Mouse (Mus musculus) megakaryocyte progenitor cell, adult 5-6 weeks (primary cell): Measurements from ENCODE around the gene Zic1. TPM values are rescaled to one million over a fixed set of nuclear protein-coding genes. Genes with fewer than 3 reads are reported as not detected.

Source experiments
- ATAC-seq: replicated peaks from 2 replicates; pipeline ENCODE4 v1.8.0; 2016; ENCODE audit warnings: mild to moderate bottlenecking, moderate TSS enrichment, inconsistent platforms; ENCODE audit not compliant: poor library complexity
- total RNA-seq, 2 experiments: library from RNA; stranded (forward) in 1 of 2; stranded (reverse) in 1 of 2; fragments of 157-497, 149-512 nt in 1 of 2; fragments of 200-1000 nt in 1 of 2; gene quantifications; 2 replicates each; pipeline versions ENCODE4 v1.2.3 to v1.2.4; 2015 to 2017

Zic1 gene
- total RNA-seq, 2 experiments from 2014 or later: not detected

DNA sequence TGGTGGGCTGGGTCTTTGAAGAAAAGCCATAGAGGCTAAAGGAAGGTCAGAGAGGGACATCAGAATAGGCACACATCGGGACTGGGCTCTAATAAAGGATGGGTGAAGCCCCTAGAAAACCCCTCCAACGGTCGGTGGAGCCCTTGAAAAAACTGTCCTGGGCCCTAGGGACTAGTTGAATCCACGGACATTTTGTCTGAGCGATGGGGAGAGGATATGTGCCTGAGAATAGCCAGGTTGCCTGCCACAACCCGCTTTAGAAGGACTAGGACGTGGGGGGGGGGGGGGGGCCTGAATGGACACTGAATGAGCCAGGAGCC, 10.4 kb downstream of the Zic1 start:
- ATAC-seq: no peak

DNA sequence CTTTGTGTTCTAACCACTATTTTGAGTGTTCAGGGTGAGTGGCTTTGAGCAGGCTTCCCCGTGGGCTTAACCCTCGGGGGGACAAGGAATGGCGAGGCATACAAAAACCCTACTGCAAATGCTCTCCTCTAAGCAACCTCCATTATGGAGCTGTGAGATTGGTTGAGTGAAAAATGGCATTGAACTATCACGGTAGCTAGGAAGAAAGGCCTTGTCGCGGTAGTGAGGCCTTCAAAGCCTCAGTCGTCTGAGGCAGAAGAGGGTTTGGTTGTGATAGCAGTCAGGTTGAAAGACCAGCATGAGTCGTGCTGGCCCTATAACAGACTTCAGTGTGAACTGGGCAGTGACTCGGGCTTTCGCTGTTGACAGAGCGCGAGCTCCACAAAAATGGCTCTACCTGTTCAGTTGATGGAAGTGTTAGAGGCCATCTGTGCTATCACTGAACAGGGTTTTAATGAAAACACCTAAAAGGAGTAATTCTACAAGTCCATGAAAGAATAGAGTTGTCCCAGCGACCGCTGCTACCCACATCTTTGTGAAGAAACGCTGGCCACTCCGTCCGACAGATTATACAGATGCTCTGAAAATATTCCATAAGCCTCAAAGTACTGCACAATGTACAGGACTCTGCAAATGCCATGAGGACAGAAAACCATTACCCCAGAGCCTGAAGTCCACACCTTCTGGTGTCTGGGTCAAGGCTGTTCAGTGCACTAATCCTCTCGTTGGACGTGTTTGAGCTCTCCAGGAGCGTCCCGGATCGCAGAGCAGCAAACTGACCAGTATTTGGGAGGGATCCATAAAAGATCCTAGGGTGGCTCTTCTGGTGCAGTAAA, 11.0 kb downstream of the Zic1 start:
- no peak for ATAC-seq

DNA sequence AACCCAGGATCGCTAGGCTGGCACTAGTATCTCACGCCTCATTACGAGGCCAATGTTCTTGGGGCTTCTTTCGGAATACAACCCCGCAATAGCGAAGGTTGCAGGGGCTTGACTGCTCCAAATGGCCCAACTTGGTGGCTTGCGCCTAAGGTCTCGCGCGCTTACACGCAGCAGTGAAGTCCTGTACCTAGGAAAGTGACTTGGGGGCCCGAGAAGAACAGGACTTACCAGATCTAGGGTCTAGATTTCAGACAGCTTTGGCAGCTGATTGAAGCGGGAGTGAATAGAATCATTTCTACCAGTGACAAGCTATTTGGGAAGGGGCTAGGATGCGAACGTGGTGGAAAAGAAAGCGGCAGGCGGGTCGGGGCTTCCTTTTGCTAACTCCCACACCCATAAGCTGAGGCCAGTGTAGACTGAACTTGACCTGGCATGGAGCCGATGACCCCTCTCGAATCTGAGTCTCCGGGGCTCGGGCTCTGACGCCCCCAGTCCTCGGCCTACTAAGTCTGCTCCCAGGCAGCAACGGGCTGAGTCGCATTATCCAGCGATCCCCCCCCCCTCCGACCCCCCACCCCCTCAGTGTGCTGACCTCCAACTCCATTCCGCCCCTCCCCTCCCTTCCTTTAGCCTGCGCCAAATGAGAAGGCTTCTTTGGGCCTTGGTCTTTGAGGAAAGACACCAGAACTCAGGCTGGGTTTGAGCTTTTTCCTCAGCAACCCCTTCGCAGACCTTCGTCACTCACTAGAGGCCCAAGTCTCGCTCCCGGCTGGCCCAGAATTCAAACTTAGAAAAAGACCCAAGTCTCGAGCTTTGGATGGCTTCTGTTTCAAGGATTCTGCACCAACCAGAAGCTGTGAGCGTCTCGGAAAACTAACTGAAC, 11.8 kb downstream of the Zic1 start:
- no peak for ATAC-seq

DNA sequence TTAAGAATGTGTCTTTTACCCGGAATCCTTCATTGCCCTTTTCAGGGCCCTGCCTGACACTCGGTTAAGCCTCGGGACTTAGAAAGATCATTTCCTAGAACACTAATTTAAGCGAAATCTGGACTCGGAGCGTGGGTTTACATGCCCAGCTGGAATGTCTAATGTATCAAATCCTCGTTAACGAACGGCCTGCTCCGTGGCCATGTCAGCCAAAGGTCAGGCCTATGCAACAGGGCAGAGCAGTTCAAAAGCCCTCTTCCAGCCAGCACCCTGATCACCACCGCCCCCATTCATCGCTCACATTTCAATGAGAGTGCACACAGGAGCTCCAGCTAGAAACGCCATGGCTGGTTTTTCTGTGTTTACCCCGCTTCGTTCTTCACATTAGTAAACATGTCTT, 12.8 kb downstream of the Zic1 start:
- ATAC-seq: no peak

DNA sequence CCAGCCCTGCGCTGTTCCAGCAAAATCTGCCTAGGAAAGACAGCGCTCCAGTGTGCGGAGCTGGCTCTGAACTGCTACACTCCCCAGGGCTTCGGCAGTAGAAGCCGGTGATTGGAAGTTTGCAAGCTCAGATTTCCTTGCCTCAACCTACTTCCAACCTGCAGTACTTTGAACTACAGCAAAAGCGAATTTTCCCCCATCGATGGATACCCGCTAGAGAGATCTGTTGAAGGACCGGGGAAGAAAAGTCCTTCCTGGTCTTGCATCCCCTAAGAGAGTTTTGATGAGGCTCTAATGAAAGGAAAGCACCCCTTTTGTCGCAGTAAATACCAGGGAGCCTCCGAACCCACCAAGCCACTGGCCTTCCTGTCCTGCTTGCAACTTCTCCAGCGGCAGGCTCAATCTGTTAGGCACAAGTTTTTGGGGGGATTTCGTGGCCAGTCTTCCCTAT, 13.6 kb downstream of the Zic1 start:
- no peak for ATAC-seq

DNA sequence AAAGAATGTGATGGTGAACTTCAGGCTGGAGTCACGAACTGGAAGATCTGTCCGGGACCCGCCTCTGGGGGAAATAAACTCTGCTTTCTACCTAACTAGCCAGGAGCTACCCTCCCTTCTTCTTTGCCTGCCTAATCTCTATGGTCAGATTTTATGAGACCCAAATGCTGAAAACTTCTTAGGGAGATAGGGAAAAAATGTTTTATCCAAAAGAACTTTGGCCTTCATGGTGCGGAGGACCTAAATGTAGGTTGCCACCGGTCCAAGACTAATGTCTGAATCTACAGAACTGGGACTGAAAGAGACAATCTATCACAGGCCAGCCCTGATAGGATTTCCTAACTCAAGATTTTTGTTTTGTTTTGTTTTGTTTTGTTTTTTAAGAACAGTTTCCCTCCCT, 14.2 kb downstream of the Zic1 start:
- ATAC-seq: no peak

DNA sequence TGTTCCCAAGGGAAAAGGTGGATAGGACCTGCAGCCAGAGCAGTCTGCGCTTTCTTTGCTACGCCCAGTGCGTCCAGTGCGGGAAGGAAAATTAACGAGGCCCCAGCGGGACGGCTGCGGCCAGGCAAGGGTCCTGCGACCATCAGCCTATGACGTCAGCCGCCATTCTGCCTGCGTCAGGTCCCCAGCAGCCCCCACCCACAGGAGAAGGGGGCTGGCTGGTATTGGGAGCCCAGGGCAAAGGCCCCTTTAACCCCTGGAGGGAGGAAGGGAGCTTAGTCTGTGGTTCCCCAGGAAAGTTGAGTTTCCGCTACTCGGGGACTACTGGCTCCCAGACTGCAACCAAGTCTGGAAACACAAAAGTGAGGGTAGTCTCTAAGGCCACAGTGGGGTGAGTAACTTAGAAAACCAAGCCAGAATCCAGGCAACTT, 14.7 kb downstream of the Zic1 start:
- ATAC-seq: no peak

DNA sequence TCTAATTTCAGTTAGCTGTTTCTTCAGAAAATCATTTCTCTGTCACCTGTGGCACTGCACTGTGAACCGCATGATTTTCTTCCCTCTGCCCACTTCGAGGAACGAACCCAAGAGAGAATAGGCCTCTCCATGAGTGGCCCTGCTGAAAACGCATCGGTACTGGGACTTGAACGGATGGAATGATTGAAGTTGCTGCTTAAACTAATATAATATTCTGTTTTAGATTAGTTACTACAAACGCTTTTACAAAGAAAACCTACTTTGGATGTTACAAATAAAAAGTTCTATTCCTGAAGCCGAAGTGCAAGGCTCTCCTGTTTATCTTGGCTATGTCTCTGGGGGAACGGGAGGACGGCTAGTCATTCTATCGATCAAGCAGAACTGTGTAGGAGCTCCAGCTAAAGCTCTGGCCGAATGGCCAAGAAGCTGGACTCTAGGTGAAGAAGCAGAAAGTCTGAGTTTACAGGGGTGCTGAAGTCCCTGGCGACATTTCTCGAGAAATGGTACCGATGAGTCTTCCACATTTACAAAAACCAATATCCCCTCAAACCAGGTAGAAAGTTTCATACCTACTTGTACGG, 15.3 kb downstream of the Zic1 start:
- ATAC-seq: no peak

DNA sequence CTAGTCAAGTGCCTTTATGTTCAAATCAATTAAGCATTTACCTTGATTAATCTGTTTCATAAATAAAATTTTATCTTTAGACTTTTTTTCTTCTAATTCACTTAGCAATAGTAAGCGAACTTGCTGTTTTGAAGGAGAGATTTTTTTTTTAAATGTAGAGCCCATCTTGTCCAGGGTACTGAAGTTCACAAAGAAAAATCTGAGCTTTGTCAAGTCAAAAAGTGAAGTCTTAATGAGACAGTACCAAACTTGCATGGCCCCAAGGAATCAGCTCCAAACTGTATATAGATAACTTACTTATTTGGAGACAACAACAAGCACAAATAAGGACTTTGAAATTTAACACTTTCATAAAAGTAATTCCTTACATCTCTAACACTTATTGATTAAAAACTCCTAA, 16.9 kb downstream of the Zic1 start:
- no peak for ATAC-seq

DNA sequence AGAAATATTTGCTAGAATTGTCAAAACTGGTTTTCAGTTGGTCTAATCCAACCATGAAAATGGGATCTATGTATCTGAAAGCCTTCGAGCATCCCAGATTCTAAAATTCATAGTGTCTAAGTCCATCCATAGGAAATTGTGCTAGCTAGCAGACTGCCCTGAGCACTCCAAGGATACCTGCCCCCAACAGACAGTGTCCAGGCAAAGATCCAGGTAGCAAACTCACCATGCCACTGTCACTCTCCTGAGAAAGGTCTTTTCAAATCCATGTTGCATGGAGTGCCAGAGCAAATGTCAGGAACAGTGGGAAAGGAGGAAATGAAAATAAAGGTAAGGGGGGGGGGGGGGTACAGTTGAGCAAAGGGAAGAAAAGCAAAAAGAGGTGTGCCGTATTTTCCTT, 18.0 kb downstream of the Zic1 start:
- no peak for ATAC-seq

Other genes starting within 250 kb of the Zic1 start
- not detected in 2 replicates for gene Zic4, start 3.4 kb downstream of the Zic1 start, total RNA-seq (2015)
- gene Zic4, start 3.4 kb downstream of the Zic1 start, total RNA-seq (2017): not detected in 2 replicates